Mouse (Mus musculus) olfactory bulb, adult 2 months (tissue): ENCODE measurements around the gene Myl7. TPM values are rescaled to one million over a fixed set of nuclear protein-coding genes. Genes with fewer than 3 reads are reported as not detected.
A peak's percentile ranks its signal among the peaks of the same experiment; 100 is the strongest.

ENCODE experiments used
- H3K27ac ChIP-seq: fragments of 200-500 bp; 2 replicates; pipeline ENCODE4 v1.5.1; 2012; ENCODE audit warnings: low read depth, low read length; ENCODE audit not compliant: insufficient read depth
- H3K4me1 ChIP-seq: fragments of 200-500 bp; 2 replicates; pipeline ENCODE4 v1.6.1; 2012; ENCODE audit warnings: low read length; ENCODE audit not compliant: control insufficient read depth, insufficient read depth
- H3K4me3 ChIP-seq: fragments of 200-500 bp; 2 replicates; pipeline ENCODE4 v1.5.1; 2012; ENCODE audit warnings: mild to moderate bottlenecking, low read depth, low read length, moderate library complexity; ENCODE audit not compliant: insufficient read depth
- CTCF ChIP-seq: fragments of 200-500 bp; IDR thresholded peaks from 2 replicates; pipeline ENCODE4 v1.5.1; 2012; ENCODE audit warnings: low read depth, mild to moderate bottlenecking, low read length, moderate library complexity; ENCODE audit not compliant: insufficient read depth
- POLR2A ChIP-seq: fragments of 200-500 bp; IDR thresholded peaks from 2 replicates; pipeline ENCODE4 v1.6.1; 2012; ENCODE audit warnings: mild to moderate bottlenecking, low read depth, low read length, moderate library complexity; ENCODE audit not compliant: insufficient read depth
- WGBS: fragments of 180-500 bp; shearing (Covaris S2); methylation state at CpG from one replicate; pipeline ENCODE4 v1.1.7; 2018; 5-methylcytosine and 5-hydroxymethylcytosine counted together
- polyA plus RNA-seq: library from polyadenylated mRNA; stranded (reverse); fragments of >200 nt; gene quantifications from 2 replicates; pipeline ENCODE4 v1.2.4, GENCODE M21; 2012; ENCODE audit warnings: low replicate concordance; ENCODE audit not compliant: missing spikeins, insufficient read depth, insufficient read length

The Myl7 gene
- polyA plus RNA-seq, 1 experiment, result not detected

GRCm38 (mm10) chr11:5919606-5920005, 21.0 kb upstream of the Myl7 start:
- Histone ChIP-seq H3K4me3 (no peak overlapping the region), H3K27ac (no peak overlapping the region), H3K4me1 (no peaks in the 10 kb centered on the region)
- TF ChIP-seq CTCF (no peak), POLR2A (no peak)
- 98% methylated on average over 4 of the region's 4 CpGs for WGBS

- Histone ChIP-seq H3K4me3 (no peak overlapping the region), H3K4me1 (no peaks in the 10 kb centered on the region), H3K27ac (no peak overlapping the region)
- 70% methylated on average over 2 of the region's 2 CpGs for WGBS
- TF ChIP-seq CTCF (no peak), POLR2A (no peak)
Measured at GRCm38 (mm10) chr11:5918111-5918510, 19.5 kb upstream of the Myl7 start.

- H3K4me1 ChIP-seq, result no peaks in the 10 kb centered on the region
- 72% methylated on average over 8 of the region's 8 CpGs for WGBS
- no peak overlapping the region for H3K27ac ChIP-seq
- H3K4me3 ChIP-seq, result no peak overlapping the region
- TF ChIP-seq POLR2A (no peak), CTCF (no peak)
Measured at GRCm38 (mm10) chr11:5916178-5916548, 17.6 kb upstream of the Myl7 start.

- WGBS, result 91% methylated on average over 5 of the region's 5 CpGs
- H3K4me1 ChIP-seq, result no peaks in the 10 kb centered on the region
- no peak overlapping the region for H3K4me3 ChIP-seq
- H3K27ac ChIP-seq, result no peak overlapping the region
- TF ChIP-seq CTCF, result no peak
- TF ChIP-seq POLR2A, result no peak
Measured at GRCm38 (mm10) chr11:5915429-5916177, 17.0 kb upstream of the Myl7 start.

GRCm38 (mm10) chr11:5914940-5915339, 16.4 kb upstream of the Myl7 start:
- Histone ChIP-seq H3K27ac (no peak overlapping the region), H3K4me3 (no peak overlapping the region), H3K4me1 (no peaks in the 10 kb centered on the region)
- no peak for TF ChIP-seq POLR2A
- TF ChIP-seq CTCF, result no peak
- WGBS, result 65% methylated on average over 5 of the region's 5 CpGs

GRCm38 (mm10) chr11:5913936-5914335, 15.4 kb upstream of the Myl7 start:
- H3K4me1 ChIP-seq, result no peaks in the 10 kb centered on the region
- no peak for TF ChIP-seq POLR2A
- no peak for TF ChIP-seq CTCF
- no peak overlapping the region for H3K27ac ChIP-seq
- no peak overlapping the region for H3K4me3 ChIP-seq
- 81% methylated on average over 4 of the region's 4 CpGs for WGBS

GRCm38 (mm10) chr11:5913256-5913655, 14.7 kb upstream of the Myl7 start:
- WGBS, result 63% methylated on average over 8 of the region's 8 CpGs

GRCm38 (mm10) chr11:5912635-5913034, 14.1 kb upstream of the Myl7 start:
- Histone ChIP-seq H3K27ac (no peak overlapping the region), H3K4me1 (no peaks in the 10 kb centered on the region), H3K4me3 (no peak overlapping the region)
- 35% methylated on average over 5 of the region's 5 CpGs for whole genome bisulfite sequencing
- 0 out of 2 replicates have a peak, but pooled peaks have one; percentile 35 for TF ChIP-seq CTCF
- no peak for TF ChIP-seq POLR2A

More at GRCm38 (mm10) chr11:5913256-5913655, 14.7 kb upstream of the Myl7 start:
- TF ChIP-seq CTCF (no peak), POLR2A (no peak)
- H3K4me3 ChIP-seq, result no peak overlapping the region
- no peaks in the 10 kb centered on the region for H3K4me1 ChIP-seq
- H3K27ac ChIP-seq, result no peak overlapping the region

GRCm38 (mm10) chr11:5908642-5909041, 10.1 kb upstream of the Myl7 start:
- Histone ChIP-seq H3K4me1 (peaks cover 13% of the 10 kb centered on the region), H3K27ac (no peak overlapping the region), H3K4me3 (no peak overlapping the region)
- TF ChIP-seq POLR2A, result no peak
- TF ChIP-seq CTCF, result no peak
- 91% methylated on average over 4 of the region's 4 CpGs for WGBS

GRCm38 (mm10) chr11:5907096-5907495, 8.5 kb upstream of the Myl7 start:
- Histone ChIP-seq H3K4me1 (peaks cover 23% of the 10 kb centered on the region), H3K27ac (no peak overlapping the region), H3K4me3 (no peak overlapping the region)
- TF ChIP-seq CTCF (no peak), POLR2A (no peak)
- WGBS, result 65% methylated on average over 5 of the region's 5 CpGs
